Mouse (Mus musculus): Measurements from ENCODE around the gene Arf1.

- TF ChIP-seq POLR2A (IDR thresholded peaks at IDR 0.05; ENCODE audit: borderline replicate concordance, extremely low read depth, low read depth, low read length) (no peak), CTCF (IDR thresholded peaks at IDR 0.05; ENCODE audit: insufficient read depth, low read length) (no peak)
Observed at GRCm38 (mm10) chr11:59210020-59210419, 18.1 kb downstream of the Arf1 start.

All from lung, adult 2 months (tissue).